Mouse (Mus musculus) testis, postnatal 10 days (tissue): Measurements from ENCODE around the gene 4930519G04Rik.
"Not testable (repeated sequence)": the region's sequence is repeated elsewhere in the genome, so short reads cannot be mapped to it uniquely, and the experiment has no call there.

Source experiments
- DNase-seq: peaks from one replicate; pipeline ENCODE4 v3.0.0; 2021; ENCODE audit warnings: low spot score

The 4930519G04Rik gene

GRCm38 (mm10) chr5:114842155-114842554 lies 11.3 kb upstream of the 4930519G04Rik start:
- not testable (repeated sequence) for DNase-seq

DNA sequence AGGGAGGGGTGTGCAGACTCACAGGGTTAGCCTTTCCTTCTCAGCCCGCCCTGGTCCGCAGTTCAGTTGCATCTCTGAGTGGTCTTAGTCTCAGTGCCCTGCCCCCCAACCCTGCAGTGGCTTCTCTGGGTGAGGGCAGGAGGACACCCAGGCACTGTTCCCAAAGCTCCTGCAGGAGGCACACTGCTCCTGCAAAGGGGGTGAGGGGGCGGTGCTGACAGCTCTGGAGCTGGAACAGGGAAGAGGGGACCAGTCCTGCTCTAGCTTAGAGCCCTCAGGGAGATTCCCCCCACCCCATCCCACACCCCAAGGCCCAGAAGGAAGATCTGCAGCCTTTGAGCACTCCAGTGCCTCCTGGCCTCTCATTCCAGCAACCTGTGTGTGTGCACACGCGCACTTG lies 10.8 kb upstream of the 4930519G04Rik start:
- DNase-seq, result no peak

DNA sequence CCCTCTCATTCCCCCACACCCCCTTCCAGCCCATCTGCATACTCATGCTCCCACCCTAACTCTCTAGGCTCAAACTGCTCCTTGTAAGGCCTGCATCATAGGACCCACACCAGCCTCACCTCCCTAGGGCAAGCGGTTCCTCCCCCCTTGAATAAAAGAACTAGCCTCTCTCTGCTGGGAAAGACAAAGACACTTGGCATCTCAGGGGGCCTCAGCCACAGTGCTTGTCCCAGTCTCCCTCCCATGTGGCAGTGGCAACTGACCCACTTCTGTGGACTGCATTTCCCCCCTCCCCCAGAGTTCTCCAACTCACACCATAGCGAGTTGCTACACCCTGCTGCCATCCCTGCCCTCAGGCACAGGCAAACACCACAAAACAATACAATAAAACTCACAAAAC lies 9.1 kb upstream of the 4930519G04Rik start:
- not testable (repeated sequence) for DNase-seq

DNA sequence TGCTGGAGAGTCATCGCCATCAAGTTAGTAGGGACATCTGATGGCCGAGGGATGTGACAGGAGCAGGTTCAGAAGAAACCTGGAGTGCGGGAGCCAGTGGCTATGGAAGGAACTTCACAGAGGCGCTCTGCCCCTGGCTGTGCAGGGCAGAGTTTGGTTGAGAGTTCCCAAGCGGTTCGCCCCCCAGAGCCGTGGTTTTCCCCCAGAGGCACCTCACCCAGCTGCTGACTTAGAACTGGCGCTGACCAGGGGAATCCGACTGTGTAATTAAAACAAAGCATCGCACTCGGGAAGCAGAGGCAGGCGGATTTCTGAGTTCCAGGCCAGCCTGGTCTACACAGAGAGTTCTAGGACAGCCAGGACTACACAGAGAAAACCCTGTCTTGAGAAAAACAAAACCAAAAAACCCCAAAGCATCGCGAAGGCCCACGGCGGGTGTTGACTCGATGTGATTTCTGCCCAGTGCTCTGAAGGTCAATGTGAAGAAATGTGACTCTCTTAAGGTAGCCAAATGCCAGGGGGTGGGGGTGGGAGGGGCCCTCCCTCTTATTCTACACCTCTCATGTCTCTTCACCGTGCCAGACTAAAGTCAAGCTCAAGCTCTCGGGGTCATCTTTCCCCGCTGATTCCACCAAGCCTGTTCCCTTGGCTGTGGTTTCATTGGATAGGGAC lies 1.8 kb upstream of the 4930519G04Rik start:
- no peak for DNase-seq

DNA sequence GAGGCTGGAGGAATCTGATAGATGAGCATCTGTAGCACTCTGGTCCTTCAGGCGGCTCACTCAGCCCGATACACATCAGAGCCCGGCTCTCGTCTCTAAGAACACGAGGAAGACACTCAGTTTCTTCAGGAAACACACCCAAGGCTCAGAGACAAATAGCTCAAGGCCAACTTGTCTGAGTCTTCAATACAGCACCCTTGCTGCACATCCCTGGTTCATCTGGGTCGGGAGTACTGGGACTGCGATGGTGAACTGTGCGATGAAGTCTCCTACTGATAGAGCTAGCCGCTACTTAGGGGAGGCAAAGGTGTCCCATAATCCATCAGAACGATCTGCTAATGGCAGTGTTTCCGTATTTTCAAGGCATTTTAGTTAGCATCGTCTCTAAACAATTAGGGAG lies 5.1 kb downstream of the 4930519G04Rik start, which contains the start of gene Gm9936:
TSS of gene Gm9936 (minus strand) at position 101 of the 400 bp plus-strand sequence.
- no peak for DNase-seq

DNA sequence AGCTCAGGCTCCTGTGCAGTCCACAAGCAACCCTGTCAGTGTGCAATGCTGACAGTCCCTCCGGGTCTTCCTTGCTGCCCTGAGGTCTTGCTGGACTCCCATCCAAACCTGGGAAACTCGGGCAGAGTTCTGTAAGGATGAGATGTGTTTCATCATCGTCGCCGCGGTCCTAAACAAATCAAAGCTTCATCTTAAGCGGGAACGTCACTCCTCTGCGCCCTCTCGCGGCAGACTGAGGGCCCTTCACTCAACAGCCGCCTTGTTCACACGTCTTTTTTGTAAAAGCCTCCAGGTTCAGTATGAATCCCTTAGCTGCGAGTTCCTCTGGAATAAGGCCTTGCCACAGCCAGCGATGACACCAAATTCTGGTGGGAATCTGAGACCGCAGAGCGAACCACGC lies 5.8 kb downstream of the 4930519G04Rik start:
- peak; percentile 87 for DNase-seq

GRCm38 (mm10) chr5:114861730-114862129 lies 8.3 kb downstream of the 4930519G04Rik start:
- DNase-seq, result peak; percentile 27

DNA sequence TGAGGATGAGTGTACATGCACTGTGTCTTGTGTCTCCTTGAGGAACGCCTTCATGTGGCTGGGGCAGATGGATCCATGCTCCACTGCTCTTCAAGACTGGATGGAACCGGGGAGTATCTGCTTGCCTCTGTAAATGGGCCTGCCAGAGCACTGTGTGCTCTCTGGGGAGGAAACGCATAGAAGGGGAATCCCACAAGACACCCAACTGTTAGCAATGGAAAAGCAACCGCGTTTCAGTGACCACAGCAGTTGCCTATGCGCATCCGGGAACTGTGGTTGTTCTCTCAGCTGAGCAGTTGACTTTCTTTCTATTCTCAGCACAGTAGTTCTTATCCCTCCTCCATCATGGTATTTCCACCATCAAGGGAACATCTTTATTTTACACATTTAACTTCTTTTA lies 11.3 kb downstream of the 4930519G04Rik start:
- DNase-seq, result no peak

- DNase-seq, result no peak
These were observed 11.8 kb downstream of the 4930519G04Rik start for GRCm38 (mm10) chr5:114865279-114865678.

GRCm38 (mm10) chr5:114875858-114876257 lies 22.4 kb downstream of the 4930519G04Rik start:
- DNase-seq, result no peak

DNA sequence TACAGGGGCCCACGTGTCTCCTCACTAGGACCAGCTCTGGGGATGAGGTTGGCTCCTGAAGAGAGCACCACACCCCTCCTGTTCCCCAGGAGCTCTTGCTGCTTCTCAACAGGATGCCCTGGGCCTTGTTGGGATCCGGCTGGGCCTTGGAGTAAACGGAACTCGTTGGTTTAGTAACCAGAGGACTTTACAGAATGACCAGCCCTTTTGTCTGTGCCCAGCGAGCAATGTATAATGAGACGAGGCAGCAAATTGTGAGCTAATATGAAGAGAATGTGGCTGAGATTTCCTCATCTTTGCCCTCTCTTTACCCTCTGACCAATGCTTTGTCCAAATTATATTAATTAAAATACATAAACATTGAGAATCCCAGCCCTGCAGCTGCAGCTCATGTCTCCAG lies 22.9 kb downstream of the 4930519G04Rik start:
- no peak for DNase-seq

DNA sequence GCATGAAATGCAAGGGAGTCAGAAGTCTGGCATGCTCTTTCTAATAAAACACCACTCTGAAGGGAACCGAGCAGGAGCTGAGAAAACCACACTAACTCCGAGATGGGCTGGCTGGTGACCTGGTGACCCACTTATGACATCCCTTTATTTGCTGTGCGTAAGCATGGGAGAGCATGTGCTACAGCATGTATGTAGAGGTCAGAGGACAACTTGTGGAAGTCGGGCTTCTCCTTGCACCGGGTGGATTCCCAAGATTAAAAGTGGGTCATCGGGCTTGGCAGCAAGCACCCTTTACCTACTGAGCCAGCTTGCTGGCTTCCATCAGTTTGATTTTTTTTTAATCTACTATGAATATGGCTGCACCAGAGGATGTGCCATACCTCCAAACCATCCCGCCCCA lies 24.0 kb downstream of the 4930519G04Rik start:
- DNase-seq, result no peak

- no peak for DNase-seq
These were observed 25.9 kb downstream of the 4930519G04Rik start for GRCm38 (mm10) chr5:114879399-114879798.

GRCm38 (mm10) chr5:114882319-114882718 lies 28.9 kb downstream of the 4930519G04Rik start:
- DNase-seq, result not testable (repeated sequence)

- DNase-seq, result no peak
These were observed 29.6 kb downstream of the 4930519G04Rik start for GRCm38 (mm10) chr5:114883022-114883421.

DNA sequence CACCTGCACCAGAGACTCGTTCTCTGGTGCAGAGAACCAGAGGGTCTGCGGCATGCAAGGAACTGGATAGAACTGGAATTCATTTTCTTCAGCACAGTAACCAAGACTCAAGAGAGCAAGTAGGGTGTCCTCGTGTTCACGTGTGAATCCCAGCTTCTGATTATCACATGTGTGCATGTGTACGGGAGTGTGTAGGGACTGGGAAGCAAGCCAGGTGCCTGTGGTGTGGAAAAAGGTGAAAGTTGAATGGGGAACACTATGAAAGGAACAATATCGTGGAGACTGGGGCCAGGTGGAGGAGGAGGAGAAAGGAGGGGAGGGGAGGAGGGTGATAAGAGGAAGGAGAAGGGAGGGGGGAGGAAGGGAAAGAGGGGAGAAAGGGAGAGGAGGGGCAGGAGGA lies 33.3 kb downstream of the 4930519G04Rik start:
- no peak for DNase-seq

DNA sequence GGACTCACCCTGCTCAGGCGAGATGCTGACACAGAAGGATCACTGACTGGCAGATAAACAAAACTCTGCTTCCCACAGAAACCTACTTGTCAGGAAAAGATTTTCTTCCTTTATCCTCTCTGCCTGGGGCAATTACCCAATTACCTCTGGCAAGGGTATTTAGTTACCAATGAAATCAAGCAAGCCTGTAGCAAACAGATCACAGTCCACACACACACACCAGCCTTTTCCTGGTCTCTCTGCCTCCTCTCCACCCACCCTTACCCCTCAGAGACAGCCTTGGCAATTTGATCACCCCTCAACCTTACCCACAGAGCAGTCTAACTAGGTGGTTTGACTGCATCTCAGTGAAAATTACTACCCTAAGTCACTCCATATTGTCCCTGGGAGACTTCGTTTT lies 35.5 kb downstream of the 4930519G04Rik start:
- DNase-seq, result no peak

GRCm38 (mm10) chr5:114895542-114895941 lies 42.1 kb downstream of the 4930519G04Rik start:
- DNase-seq, result no peak

GRCm38 (mm10) chr5:114896688-114897373 lies 43.4 kb downstream of the 4930519G04Rik start, which contains the start of gene Oasl2:
Gene Oasl2 (plus strand): TSS chr5:114896936.
- no peak for DNase-seq

DNA sequence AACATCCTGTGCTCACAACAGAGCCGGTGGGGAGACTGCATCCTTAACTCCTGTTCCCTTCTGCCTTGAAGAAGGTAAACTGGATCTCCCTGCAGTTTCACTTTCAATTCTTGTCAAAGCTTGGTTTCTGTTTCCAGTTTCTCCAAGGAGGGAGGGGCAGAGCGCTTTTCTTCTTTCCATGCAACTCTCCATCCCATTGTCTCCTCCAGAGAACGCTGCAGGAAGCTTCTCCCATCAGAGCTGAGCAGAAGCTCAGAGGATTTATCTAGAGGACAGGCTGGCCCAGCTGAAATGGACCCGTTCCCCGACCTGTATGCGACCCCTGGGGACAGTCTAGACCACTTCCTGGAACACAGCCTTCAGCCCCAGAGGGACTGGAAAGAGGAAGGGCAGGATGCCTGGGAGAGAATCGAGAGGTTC lies 43.9 kb downstream of the 4930519G04Rik start:
- DNase-seq, result peak; percentile 55

DNA sequence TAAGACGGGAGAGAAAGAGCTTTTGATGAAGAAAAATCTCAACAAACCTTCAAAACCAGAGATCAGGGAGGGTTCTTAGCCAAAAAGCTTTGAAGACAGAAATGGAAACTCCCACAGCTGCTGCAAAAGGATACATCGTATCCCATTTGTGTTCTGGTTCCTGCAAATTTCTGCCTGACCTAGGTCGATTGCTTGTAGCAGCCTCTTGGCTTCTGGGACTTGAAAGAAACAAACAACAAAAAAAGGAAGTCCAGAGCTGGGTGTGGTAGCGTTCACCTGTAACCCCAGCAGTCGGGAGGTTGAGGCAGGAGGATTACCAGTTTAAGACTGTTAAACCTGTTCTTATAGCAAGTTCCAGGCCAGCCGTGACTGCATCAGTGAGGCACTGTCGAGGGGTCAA lies 45.4 kb downstream of the 4930519G04Rik start:
- DNase-seq, result no peak

DNA sequence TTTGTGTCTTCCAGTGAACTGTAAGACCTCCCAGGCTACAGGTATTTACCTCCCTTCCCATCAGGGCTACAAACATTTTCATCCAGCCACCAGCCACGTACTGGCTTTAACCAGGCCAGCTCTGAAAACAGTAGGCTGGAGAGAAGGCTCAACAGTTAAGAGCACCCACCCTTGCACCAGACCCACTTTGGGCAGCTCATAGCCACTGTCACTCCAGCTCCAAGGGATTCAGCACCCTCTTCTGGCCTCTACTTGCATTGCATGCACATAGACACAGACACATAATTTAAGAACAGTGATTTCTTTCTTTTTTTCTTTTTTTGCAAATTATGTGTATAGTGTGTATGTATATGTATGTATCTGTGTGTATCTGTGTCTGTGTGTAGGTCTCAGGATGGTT lies 48.9 kb downstream of the 4930519G04Rik start:
- peak; percentile 66 for DNase-seq

DNA sequence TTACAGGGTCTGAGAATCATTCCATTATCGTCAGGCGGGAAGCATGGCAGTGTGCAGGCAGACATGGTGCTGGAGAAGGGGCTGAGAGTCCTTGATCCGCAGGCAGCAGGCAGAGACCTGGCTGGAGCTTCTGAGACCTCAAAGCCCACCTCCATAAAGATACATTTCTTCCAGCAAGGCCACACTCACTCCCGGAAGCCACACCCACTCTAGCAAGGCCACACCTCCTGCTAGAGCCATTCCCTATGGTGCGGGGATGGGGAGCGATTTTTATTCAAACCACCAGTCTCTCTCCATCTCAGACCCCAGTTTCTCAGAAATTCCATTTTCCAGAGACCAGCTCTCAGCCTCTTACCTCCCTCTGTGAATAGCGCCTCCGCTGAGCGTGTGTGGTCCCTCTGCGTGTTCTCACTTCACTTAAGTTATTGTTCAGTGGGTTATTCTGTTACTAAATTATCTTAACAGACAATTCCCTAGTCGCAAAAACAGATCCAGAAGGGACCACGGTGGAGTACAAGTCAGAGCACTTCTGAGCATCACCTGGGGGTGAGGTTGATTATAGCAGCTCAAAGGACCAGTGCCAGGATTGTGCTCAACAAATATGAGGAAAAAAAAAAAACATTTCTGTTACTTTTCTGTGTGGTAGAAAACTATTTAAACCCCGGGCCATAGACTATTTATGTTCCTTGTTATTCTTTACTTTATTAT lies 55.3 kb downstream of the 4930519G04Rik start:
- DNase-seq, result no peak
